Mouse (Mus musculus) hindbrain, embryonic 14.5 days (tissue): ENCODE data around the gene Abr. TPM values are rescaled to one million over a fixed set of nuclear protein-coding genes. Genes with fewer than 3 reads are reported as not detected.

ENCODE experiments used
- ATAC-seq: fragments of 200-750 bp; cut with Nextera tagmentation; 2 replicates; pipeline ENCODE4 v1.8.0; 2017; ENCODE audit warnings: moderate number of reproducible peaks, mild to moderate bottlenecking, moderate TSS enrichment, moderate library complexity; ENCODE audit not compliant: low FRiP score
- DNase-seq: peaks from one replicate; pipeline ENCODE4 v3.0.0-alpha.2; 2015; ENCODE audit warnings: low spot score
- H3K27ac ChIP-seq: fragments of 300-500 bp; sonication (generic); 2 replicates; pipeline ENCODE4 v1.5.1; 2014; ENCODE audit warnings: mild to moderate bottlenecking, moderate library complexity
- H3K27me3 ChIP-seq: fragments of 300-500 bp; sonication (generic); 2 replicates; pipeline ENCODE4 v1.6.1; 2014; ENCODE audit warnings: mild to moderate bottlenecking, low read length, mixed read lengths; ENCODE audit not compliant: control insufficient read depth, insufficient read depth
- H3K36me3 ChIP-seq: fragments of 300-500 bp; sonication (generic); replicated peaks from 2 replicates; pipeline ENCODE4 v1.6.1; 2014; ENCODE audit not compliant: control insufficient read depth, insufficient read depth
- H3K4me1 ChIP-seq: fragments of 300-500 bp; sonication (generic); replicated peaks from 2 replicates; pipeline ENCODE4 v1.6.1; 2014; ENCODE audit warnings: antibody characterized with exemption, low read length, mixed read lengths; ENCODE audit not compliant: control insufficient read depth, insufficient read depth
- H3K4me2 ChIP-seq: fragments of 300-500 bp; sonication (generic); replicated peaks from 2 replicates; pipeline ENCODE4 v1.6.1; 2014; ENCODE audit warnings: mild to moderate bottlenecking, moderate library complexity
- H3K4me3 ChIP-seq: fragments of 300-500 bp; sonication (generic); replicated peaks from 2 replicates; pipeline ENCODE4 v1.5.1; 2014; ENCODE audit warnings: mild to moderate bottlenecking, low read length
- H3K9ac ChIP-seq: fragments of 300-500 bp; sonication (generic); 2 replicates; pipeline ENCODE4 v1.6.1; 2014
- H3K9me3 ChIP-seq: fragments of 300-500 bp; sonication (generic); 2 replicates; pipeline ENCODE4 v1.6.1; 2016; ENCODE audit warnings: low read length; ENCODE audit not compliant: control insufficient read depth
- whole genome bisulfite sequencing: fragments of 180-500 bp; shearing (Covaris S2); extraction: QIAGEN DNeasy Blood & Tissue Kit; methylation state at CpG from one replicate; pipeline ENCODE4 v1.1.7; 2014; 5-methylcytosine and 5-hydroxymethylcytosine counted together
- polyA plus RNA-seq: library from polyadenylated mRNA; unstranded; fragments of >200 nt; fragmentation: Nextera tagmentation; extraction: Ambion mirVana; gene quantifications from 2 replicates; pipeline ENCODE4 v1.2.1, GENCODE M21; 2014

The Abr gene
- polyA plus RNA-seq, 1 experiment from 2014 or later: 115 TPM

GRCm38 (mm10) chr11:76562165-76562564, 59.9 kb downstream of the Abr start:
- WGBS: 25% methylated on average over 4 of the region's 4 CpGs
- H3K4me3 ChIP-seq: no peak overlapping the region
- no peak for ATAC-seq
- no peak overlapping the region for H3K9ac ChIP-seq
- H3K27ac ChIP-seq: no peak overlapping the region
- peaks cover 5% of the 10 kb centered on the region for H3K4me1 ChIP-seq
- no peak for DNase-seq
- no peaks in the 10 kb centered on the region; the same call in 1 of the 2 replicates for H3K36me3 ChIP-seq
- no peak overlapping the region for H3K4me2 ChIP-seq
- H3K9me3 ChIP-seq: no peaks in the 10 kb centered on the region
- H3K27me3 ChIP-seq: no peaks in the 10 kb centered on the region

- Histone ChIP-seq H3K4me3 (no peak overlapping the region), H3K4me2 (no peak overlapping the region), H3K27me3 (no peaks in the 10 kb centered on the region), H3K36me3 (no peaks in the 10 kb centered on the region; the same call in 1 of the 2 replicates), H3K4me1 (no peaks in the 10 kb centered on the region; the same call in 1 of the 2 replicates), H3K27ac (no peak overlapping the region), H3K9ac (no peak overlapping the region), H3K9me3 (no peaks in the 10 kb centered on the region)
- DNase-seq (no peak), ATAC-seq (peak; percentile 51; the same call in 1 of the 2 replicates)
- 74% methylated on average over 4 of the region's 4 CpGs for WGBS
Measured at GRCm38 (mm10) chr11:76557837-76558236, 64.3 kb downstream of the Abr start.

GRCm38 (mm10) chr11:76548153-76548721, 73.9 kb downstream of the Abr start:
- H3K4me2 ChIP-seq: no peak overlapping the region
- DNase-seq: no peak
- WGBS: 87% methylated on average over 4 of the region's 4 CpGs
- no peak overlapping the region for H3K9ac ChIP-seq
- no peak overlapping the region for H3K27ac ChIP-seq
- H3K4me1 ChIP-seq: no peaks in the 10 kb centered on the region
- H3K36me3 ChIP-seq: no peaks in the 10 kb centered on the region
- H3K27me3 ChIP-seq: no peaks in the 10 kb centered on the region
- no peak overlapping the region for H3K4me3 ChIP-seq
- ATAC-seq: no peak
- no peaks in the 10 kb centered on the region for H3K9me3 ChIP-seq

GRCm38 (mm10) chr11:76547420-76547819, 74.7 kb downstream of the Abr start:
- no peak overlapping the region for H3K4me2 ChIP-seq
- WGBS: 69% methylated on average over 5 of the region's 5 CpGs

GRCm38 (mm10) chr11:76546431-76546830, 75.7 kb downstream of the Abr start:
- DNase-seq: no peak
- no peaks in the 10 kb centered on the region for H3K9me3 ChIP-seq
- H3K4me3 ChIP-seq: no peak overlapping the region
- H3K27ac ChIP-seq: no peak overlapping the region
- H3K27me3 ChIP-seq: no peaks in the 10 kb centered on the region
- no peaks in the 10 kb centered on the region for H3K36me3 ChIP-seq
- no peak overlapping the region for H3K9ac ChIP-seq
- H3K4me1 ChIP-seq: no peaks in the 10 kb centered on the region
- ATAC-seq: no peak
- WGBS: 81% methylated on average over 4 of the region's 4 CpGs
- no peak overlapping the region for H3K4me2 ChIP-seq

More at GRCm38 (mm10) chr11:76547420-76547819, 74.7 kb downstream of the Abr start:
- peak overlapping the region; percentile 8; the same call in 1 of the 2 replicates for H3K9ac ChIP-seq
- H3K27ac ChIP-seq: no peak overlapping the region
- ATAC-seq (no peak), DNase-seq (no peak)
- H3K36me3 ChIP-seq: no peaks in the 10 kb centered on the region
- no peaks in the 10 kb centered on the region for H3K4me1 ChIP-seq
- no peak overlapping the region for H3K4me3 ChIP-seq
- no peaks in the 10 kb centered on the region for H3K9me3 ChIP-seq
- H3K27me3 ChIP-seq: no peaks in the 10 kb centered on the region

GRCm38 (mm10) chr11:76543300-76543699, 78.8 kb downstream of the Abr start:
- no peaks in the 10 kb centered on the region for H3K27me3 ChIP-seq
- no peak overlapping the region for H3K4me3 ChIP-seq
- no peak overlapping the region for H3K9ac ChIP-seq
- 78% methylated on average over 5 of the region's 5 CpGs for WGBS
- no peak for ATAC-seq
- no peaks in the 10 kb centered on the region for H3K36me3 ChIP-seq
- no peaks in the 10 kb centered on the region for H3K9me3 ChIP-seq
- no peaks in the 10 kb centered on the region for H3K4me1 ChIP-seq
- no peak for DNase-seq
- no peak overlapping the region for H3K27ac ChIP-seq
- H3K4me2 ChIP-seq: no peak overlapping the region

GRCm38 (mm10) chr11:76540973-76541372, 81.1 kb downstream of the Abr start:
- no peaks in the 10 kb centered on the region for H3K36me3 ChIP-seq
- 57% methylated on average over 1 of the region's 1 CpGs for WGBS
- no peak; the same call in 1 of the 2 replicates for ATAC-seq

GRCm38 (mm10) chr11:76537401-76537800, 84.7 kb downstream of the Abr start:
- no peak overlapping the region for H3K4me3 ChIP-seq
- ATAC-seq (no peak), DNase-seq (no peak)
- H3K9me3 ChIP-seq: no peaks in the 10 kb centered on the region
- H3K9ac ChIP-seq: no peak overlapping the region
- 59% methylated on average over 3 of the region's 3 CpGs for WGBS
- no peaks in the 10 kb centered on the region for H3K36me3 ChIP-seq
- H3K4me1 ChIP-seq: no peaks in the 10 kb centered on the region
- no peaks in the 10 kb centered on the region for H3K27me3 ChIP-seq
- no peak overlapping the region for H3K4me2 ChIP-seq
- no peak overlapping the region for H3K27ac ChIP-seq

More at GRCm38 (mm10) chr11:76540973-76541372, 81.1 kb downstream of the Abr start:
- H3K27me3 ChIP-seq: no peaks in the 10 kb centered on the region
- peak; percentile 65 for DNase-seq
- H3K4me3 ChIP-seq: no peak overlapping the region
- H3K9me3 ChIP-seq: no peaks in the 10 kb centered on the region
- no peak overlapping the region for H3K27ac ChIP-seq
- no peaks in the 10 kb centered on the region for H3K4me1 ChIP-seq
- H3K4me2 ChIP-seq: no peak overlapping the region
- no peak overlapping the region for H3K9ac ChIP-seq

- Histone ChIP-seq H3K9me3 (no peaks in the 10 kb centered on the region), H3K27me3 (no peaks in the 10 kb centered on the region), H3K27ac (no peak overlapping the region), H3K4me1 (no peaks in the 10 kb centered on the region), H3K4me3 (no peak overlapping the region), H3K9ac (no peak overlapping the region), H3K4me2 (no peak overlapping the region), H3K36me3 (no peaks in the 10 kb centered on the region)
- 75% methylated on average over 10 of the region's 10 CpGs for WGBS
- DNase-seq: no peak
- ATAC-seq: no peak
Measured at GRCm38 (mm10) chr11:76536576-76537354, 85.3 kb downstream of the Abr start.
